Mouse (Mus musculus): ENCODE results near the gene Endod1. TPM values are rescaled to one million over a fixed set of nuclear protein-coding genes. Genes with fewer than 3 reads are reported as not detected.

The Endod1 gene
- polyA plus RNA-seq (2017; shearing (Covaris generic)) = 10 to 100 TPM; 47.9 to 60.7 TPM

GRCm38 (mm10) chr9:14381353-14382055 is at the start of gene Endod1:
Gene Endod1, minus strand, starts transcription at chr9:14381507.

Other genes with a start within 250 kb of the Endod1 start
- 10 to 100 TPM; 23.9 to 31.9 TPM for gene Sesn3, start 106.4 kb downstream of the Endod1 start, polyA plus RNA-seq (2017; shearing (Covaris generic))
- 1 to 10 TPM; 1.3 to 1.4 TPM for gene Kdm4d, start 119.0 kb upstream of the Endod1 start, polyA plus RNA-seq (2017; shearing (Covaris generic))
- gene Cwc15, start 119.1 kb upstream of the Endod1 start, polyA plus RNA-seq (2017; shearing (Covaris generic)) = 100 to 1,000 TPM; 224 to 257 TPM